8 mouse cellular contexts compared by ENCODE assay signal in genomic region chr10:13500473-13500872, GRCm38 (mm10). TPM values are rescaled to one million over a fixed set of nuclear protein-coding genes. Genes with fewer than 3 reads are reported as not detected.
A peak's percentile ranks its signal among the peaks of the same experiment; 100 is the strongest.
DNase-seq lines count a peak whose midpoint lies in the region; ATAC-seq and TF ChIP-seq lines count a peak whose summit lies in the region.

No protein-coding gene starts in this region.

- ATAC-seq in midbrain, postnatal 0 days (ENCODE audit: low FRiP score), result 0 out of 2 replicates have a peak, but pooled peaks have one; percentile 1

- 0 out of 2 replicates have a peak overlapping the region, but pooled peaks have one; percentile 81 for H3K9ac ChIP-seq in midbrain, postnatal 0 days (replicated peaks; ENCODE audit: low read length, poor library complexity, severe bottlenecking)

- H3K9me3 ChIP-seq in limb, embryonic 10.5 days (replicated peaks), result no peaks in the 10 kb centered on the region
- no peaks in the 10 kb centered on the region for H3K9me3 ChIP-seq in midbrain, postnatal 0 days (ENCODE audit: low read length)

- no peak for TF ChIP-seq CTCF in midbrain, postnatal 0 days (IDR thresholded peaks at IDR 0.05)

- DNase-seq in adrenal gland, postnatal 14 days, result peak; percentile 17
- DNase-seq in adrenal gland, postnatal 36 days, result no peak
- peak; percentile 10 to 24 for DNase-seq in spleen, postnatal 10 days (ENCODE audit: low spot score in 2 of 2)
- no peak for DNase-seq in spleen, adult 12 weeks (ENCODE audit: low spot score)
- DNase-seq in limb, embryonic 10.5 days (ENCODE audit: low spot score), result no peak
- no peak for DNase-seq in midbrain, postnatal 0 days (ENCODE audit: low spot score)
- DNase-seq in left cerebral cortex, adult 9 months (ENCODE audit: low spot score in 2 of 2), result no peak
- no peak for DNase-seq in right cerebral cortex, adult 18-20 months

- H3K4me3 ChIP-seq in limb, embryonic 10.5 days, result peak overlapping the region; percentile 64
- peak overlapping the region; percentile 68 for H3K4me3 ChIP-seq in midbrain, postnatal 0 days (ENCODE audit: low read depth, low read length)

- 53% methylated on average over 9 of the region's 9 CpGs for WGBS in limb, embryonic 10.5 days
- 46% methylated on average over 9 of the region's 9 CpGs for WGBS in midbrain, postnatal 0 days

- peak overlapping the region; percentile 72 for H3K4me2 ChIP-seq in midbrain, postnatal 0 days (ENCODE audit: low read depth, low read length, poor library complexity, severe bottlenecking)

- H3K27me3 ChIP-seq in limb, embryonic 10.5 days (ENCODE audit: low read depth, poor library complexity, severe bottlenecking), result peaks cover 5% of the 10 kb centered on the region; the same call in 1 of the 2 replicates
- no peaks in the 10 kb centered on the region for H3K27me3 ChIP-seq in midbrain, postnatal 0 days (ENCODE audit: insufficient read depth, low read length)

- 0 out of 2 replicates have a peak, but pooled peaks cover 2% of the 10 kb centered on the region for H3K36me3 ChIP-seq in limb, embryonic 10.5 days
- no peaks in the 10 kb centered on the region for H3K36me3 ChIP-seq in midbrain, postnatal 0 days (ENCODE audit: insufficient read depth, low read length)

- H3K27ac ChIP-seq in limb, embryonic 10.5 days, result peak overlapping the region; percentile 20; the same call in 1 of the 2 replicates
- no peak overlapping the region for H3K27ac ChIP-seq in midbrain, postnatal 0 days (ENCODE audit: low read depth, low read length)

- peaks cover 13% of the 10 kb centered on the region for H3K4me1 ChIP-seq in limb, embryonic 10.5 days
- no peaks in the 10 kb centered on the region for H3K4me1 ChIP-seq in midbrain, postnatal 0 days (ENCODE audit: insufficient read depth, low read length)

RNA-seq across cellular contexts. Expression of gene Fuca2, which starts 1.1 kb away (rescaled TPM):
- total RNA-seq in adrenal gland, postnatal 14 days (2021), result 17.8 and 18.5 TPM in 2 replicates
- total RNA-seq in adrenal gland, postnatal 36 days (2021), result 10 to 100 TPM; 17.9 to 19.3 TPM
- 21.3 and 23.6 TPM in 2 replicates for polyA plus RNA-seq in limb, embryonic 10.5 days (2016; fragmentation: Nextera tagmentation; extraction: Ambion mirVana)
- total RNA-seq in midbrain, postnatal 0 days (2014; rRNA removed), result 15.8 and 24.3 TPM in 2 replicates
- polyA plus RNA-seq in midbrain, postnatal 0 days (2015; fragmentation: Nextera tagmentation; extraction: Ambion mirVana), result 65.7 and 67.5 TPM in 2 replicates

RNA-seq across cellular contexts. Expression of gene Phactr2, which starts 26.3 kb away (rescaled TPM):
- 26.3 and 31.4 TPM in 2 replicates for total RNA-seq in adrenal gland, postnatal 14 days (2021)
- total RNA-seq in adrenal gland, postnatal 36 days (2021), result 10 to 100 TPM; 22.9 to 30.1 TPM
- 16.2 and 21.3 TPM in 2 replicates for polyA plus RNA-seq in limb, embryonic 10.5 days (2016; fragmentation: Nextera tagmentation; extraction: Ambion mirVana)
- total RNA-seq in midbrain, postnatal 0 days (2014; rRNA removed), result 9.0 and 11.0 TPM in 2 replicates
- 8.4 TPM in 2 replicates for polyA plus RNA-seq in midbrain, postnatal 0 days (2015; fragmentation: Nextera tagmentation; extraction: Ambion mirVana)

RNA-seq across cellular contexts. Expression of gene Adat2, which starts 52.2 kb away (rescaled TPM):
- total RNA-seq in adrenal gland, postnatal 14 days (2021), result 4.2 and 4.5 TPM in 2 replicates
- total RNA-seq in adrenal gland, postnatal 36 days (2021), result 1 to 10 TPM; 3.0 to 4.1 TPM
- polyA plus RNA-seq in limb, embryonic 10.5 days (2016; fragmentation: Nextera tagmentation; extraction: Ambion mirVana), result 5.3 and 6.6 TPM in 2 replicates
- 2.0 and 2.7 TPM in 2 replicates for total RNA-seq in midbrain, postnatal 0 days (2014; rRNA removed)
- polyA plus RNA-seq in midbrain, postnatal 0 days (2015; fragmentation: Nextera tagmentation; extraction: Ambion mirVana), result 1.9 TPM in 2 replicates

RNA-seq across cellular contexts. Expression of gene Pex3, which starts 52.5 kb away (rescaled TPM):
- 50.8 and 51.9 TPM in 2 replicates for total RNA-seq in adrenal gland, postnatal 14 days (2021)
- 10 to 100 TPM; 30.1 to 38.4 TPM for total RNA-seq in adrenal gland, postnatal 36 days (2021)
- polyA plus RNA-seq in limb, embryonic 10.5 days (2016; fragmentation: Nextera tagmentation; extraction: Ambion mirVana), result 16.5 and 18.7 TPM in 2 replicates
- 27.7 and 39.7 TPM in 2 replicates for total RNA-seq in midbrain, postnatal 0 days (2014; rRNA removed)
- polyA plus RNA-seq in midbrain, postnatal 0 days (2015; fragmentation: Nextera tagmentation; extraction: Ambion mirVana), result 32.6 and 35.5 TPM in 2 replicates

Comparison
In these comparisons a context has a peak if more than half of its experiments do, and no peak if none do; other contexts are left out.
1. DNase-seq: peak in adrenal gland, postnatal 14 days (single experiment) and spleen, postnatal 10 days (2 of 2); none in adrenal gland, postnatal 36 days (0 of 2), spleen, adult 12 weeks (single experiment), limb, embryonic 10.5 days (single experiment), midbrain, postnatal 0 days (single experiment), left cerebral cortex, adult 9 months (0 of 2) and right cerebral cortex, adult 18-20 months (single experiment).